Mouse (Mus musculus) midbrain, embryonic 12.5 days (tissue): Measurements from ENCODE around the gene Mrvi1. TPM values are rescaled to one million over a fixed set of nuclear protein-coding genes. Genes with fewer than 3 reads are reported as not detected.

Experiments
- ATAC-seq: fragments of 200-750 bp; cut with Nextera tagmentation; 2 replicates; pipeline ENCODE4 v1.8.0; 2017; ENCODE audit warnings: low read depth, moderate TSS enrichment, moderate library complexity; ENCODE audit not compliant: low FRiP score
- H3K27ac ChIP-seq: fragments of 300-500 bp; sonication (generic); replicated peaks from 2 replicates; pipeline ENCODE4 v1.5.1; 2016; ENCODE audit warnings: mild to moderate bottlenecking
- H3K27me3 ChIP-seq: fragments of 300-500 bp; sonication (generic); 2 replicates; pipeline ENCODE4 v1.6.1; 2016; ENCODE audit warnings: mild to moderate bottlenecking
- H3K36me3 ChIP-seq: fragments of 300-500 bp; sonication (generic); 2 replicates; pipeline ENCODE4 v1.6.1; 2016
- H3K4me1 ChIP-seq: fragments of 300-500 bp; sonication (generic); 2 replicates; pipeline ENCODE4 v1.6.1; 2016
- H3K4me2 ChIP-seq: fragments of 300-500 bp; sonication (generic); replicated peaks from 2 replicates; pipeline ENCODE4 v1.6.1; 2016; ENCODE audit warnings: mild to moderate bottlenecking, moderate library complexity
- H3K4me3 ChIP-seq: fragments of 300-500 bp; sonication (generic); 2 replicates; pipeline ENCODE4 v1.5.1; 2016; ENCODE audit warnings: mild to moderate bottlenecking
- H3K9ac ChIP-seq: fragments of 300-500 bp; sonication (generic); replicated peaks from 2 replicates; pipeline ENCODE4 v1.6.1; 2016; ENCODE audit warnings: mild to moderate bottlenecking, moderate library complexity
- H3K9me3 ChIP-seq: fragments of 300-500 bp; sonication (generic); 2 replicates; pipeline ENCODE4 v1.6.1; 2016; ENCODE audit warnings: mild to moderate bottlenecking
- WGBS: fragments of 180-500 bp; shearing (Covaris S2); methylation state at CpG from one replicate; pipeline ENCODE4 v1.1.7; 2016; 5-methylcytosine and 5-hydroxymethylcytosine counted together
- polyA plus RNA-seq: library from polyadenylated mRNA; unstranded; fragments of >200 nt; fragmentation: Nextera tagmentation; extraction: Ambion mirVana; gene quantifications from 2 replicates; pipeline ENCODE4 v1.2.1, GENCODE M21; 2016

Gene Mrvi1
- polyA plus RNA-seq, 1 experiment from 2014 or later, result 1.8 TPM

DNA sequence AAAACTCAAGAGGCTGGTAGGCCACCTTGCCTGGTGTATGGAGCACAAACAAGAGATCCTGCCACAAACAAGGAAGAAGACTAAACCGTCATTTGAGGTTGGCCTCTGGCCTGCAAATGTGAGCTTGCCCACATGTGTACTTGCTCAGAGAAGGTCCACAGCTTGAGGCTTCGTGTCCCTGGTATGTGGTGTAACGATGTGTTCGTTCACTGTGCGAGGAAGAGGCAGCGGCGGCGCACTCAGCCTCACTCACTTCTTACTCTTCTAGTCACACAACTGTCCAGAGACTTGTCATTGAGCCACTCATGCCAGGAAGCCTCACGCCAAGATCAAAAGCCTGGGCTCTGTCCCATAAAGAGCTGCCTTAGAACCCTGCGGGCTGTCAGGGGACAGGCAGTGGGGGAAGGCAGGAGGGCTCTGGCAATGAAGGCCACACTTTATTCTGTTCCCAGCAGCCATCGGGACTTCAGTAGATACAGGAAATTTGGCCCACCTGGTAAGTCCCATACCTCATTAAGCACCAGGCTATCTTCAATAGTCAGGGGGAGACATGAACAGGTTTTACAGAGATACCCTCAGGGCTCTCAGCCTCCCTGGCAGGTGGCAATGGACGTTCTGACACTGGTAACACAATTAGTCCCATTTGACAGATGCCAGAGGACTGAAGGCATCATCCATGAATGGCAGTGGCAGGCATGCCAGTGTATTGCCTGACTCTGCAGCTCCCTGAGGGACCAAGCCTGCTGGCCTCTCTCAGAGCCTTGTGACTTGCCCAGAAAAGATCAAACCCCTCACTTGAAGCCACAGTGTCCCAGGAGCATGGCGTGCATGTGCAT, 32.3 kb downstream of the Mrvi1 start:
- Histone ChIP-seq H3K4me1 (no peaks in the 10 kb centered on the region), H3K9ac (no peak overlapping the region), H3K27ac (no peak overlapping the region), H3K27me3 (no peaks in the 10 kb centered on the region), H3K4me2 (no peak overlapping the region), H3K9me3 (no peaks in the 10 kb centered on the region), H3K36me3 (no peaks in the 10 kb centered on the region), H3K4me3 (no peak overlapping the region)
- ATAC-seq, result no peak
- 89% methylated on average over 13 of the region's 13 CpGs for WGBS

DNA sequence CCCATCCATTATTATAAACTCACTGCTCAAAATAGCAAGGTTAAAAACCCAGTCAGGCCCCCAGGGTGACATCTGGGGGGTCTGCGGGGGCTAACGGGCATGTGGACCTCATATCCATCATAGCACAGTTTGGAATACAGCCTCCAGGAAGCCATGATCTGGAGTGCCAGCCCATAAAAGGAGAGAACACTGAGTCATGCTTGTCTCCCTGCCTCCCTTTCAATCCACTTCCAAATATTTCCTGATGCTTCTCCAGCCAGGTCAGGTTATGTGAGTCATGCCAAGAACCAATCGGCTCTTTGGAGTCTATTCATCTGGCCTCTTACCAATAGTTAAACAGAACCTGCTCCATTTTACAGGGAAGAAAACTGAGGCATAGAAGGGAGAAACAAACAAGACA, 33.7 kb downstream of the Mrvi1 start:
- Histone ChIP-seq H3K4me2 (no peak overlapping the region), H3K4me3 (no peak overlapping the region), H3K36me3 (no peaks in the 10 kb centered on the region), H3K9me3 (no peaks in the 10 kb centered on the region), H3K27ac (no peak overlapping the region), H3K27me3 (no peaks in the 10 kb centered on the region), H3K9ac (no peak overlapping the region), H3K4me1 (no peaks in the 10 kb centered on the region)
- ATAC-seq, result no peak
- 94% methylated on average over 3 of the region's 3 CpGs for WGBS

DNA sequence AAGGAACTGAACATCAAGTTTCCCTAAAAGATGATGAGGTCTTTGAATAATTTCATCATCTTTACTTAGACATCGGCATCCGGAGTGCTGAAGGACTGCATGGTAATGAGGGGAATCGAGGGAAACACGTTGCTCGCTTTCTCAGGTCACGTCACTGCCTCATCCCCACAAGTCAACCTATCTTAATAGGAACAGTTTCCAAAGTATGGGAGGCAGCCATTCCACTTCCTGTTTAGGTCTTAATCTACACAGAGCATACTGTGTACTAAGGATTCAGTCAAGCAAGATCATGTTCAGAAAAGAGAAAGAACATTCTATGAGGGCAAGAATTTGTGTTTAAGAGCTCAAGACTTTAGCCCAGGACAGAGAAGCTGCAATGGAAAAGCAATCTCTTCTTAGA, 34.6 kb downstream of the Mrvi1 start:
- no peaks in the 10 kb centered on the region for H3K27me3 ChIP-seq
- no peak overlapping the region for H3K4me2 ChIP-seq
- 94% methylated on average over 6 of the region's 6 CpGs for WGBS
- no peaks in the 10 kb centered on the region for H3K9me3 ChIP-seq
- no peaks in the 10 kb centered on the region for H3K4me1 ChIP-seq
- no peaks in the 10 kb centered on the region for H3K36me3 ChIP-seq
- H3K27ac ChIP-seq, result no peak overlapping the region
- ATAC-seq, result no peak
- no peak overlapping the region for H3K4me3 ChIP-seq
- H3K9ac ChIP-seq, result no peak overlapping the region

DNA sequence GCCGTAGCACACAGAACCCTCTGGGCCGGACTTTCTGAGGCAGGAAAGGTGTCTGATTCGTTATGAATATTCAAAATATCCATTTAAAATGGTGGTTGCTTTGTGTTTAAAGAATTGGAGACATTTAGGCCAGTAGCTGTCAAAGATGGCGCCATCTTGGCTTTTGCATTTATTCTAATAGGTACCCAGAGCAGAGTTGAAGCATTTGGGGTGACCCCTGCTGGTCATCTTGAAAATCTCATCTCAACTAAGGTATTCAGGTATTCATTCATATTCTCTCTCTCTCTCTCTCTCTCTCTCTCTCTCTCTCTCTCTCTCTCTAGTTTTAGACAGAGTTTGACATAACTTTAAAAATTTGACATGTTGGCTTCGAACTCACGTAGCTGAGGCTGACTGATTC, 35.5 kb downstream of the Mrvi1 start:
- no peak overlapping the region for H3K27ac ChIP-seq
- WGBS, result 72% methylated on average over 6 of the region's 6 CpGs
- no peak for ATAC-seq
- H3K9ac ChIP-seq, result no peak overlapping the region
- no peaks in the 10 kb centered on the region for H3K36me3 ChIP-seq
- H3K4me1 ChIP-seq, result no peaks in the 10 kb centered on the region
- H3K9me3 ChIP-seq, result no peaks in the 10 kb centered on the region
- H3K4me3 ChIP-seq, result no peak overlapping the region
- H3K27me3 ChIP-seq, result no peaks in the 10 kb centered on the region
- no peak overlapping the region for H3K4me2 ChIP-seq

DNA sequence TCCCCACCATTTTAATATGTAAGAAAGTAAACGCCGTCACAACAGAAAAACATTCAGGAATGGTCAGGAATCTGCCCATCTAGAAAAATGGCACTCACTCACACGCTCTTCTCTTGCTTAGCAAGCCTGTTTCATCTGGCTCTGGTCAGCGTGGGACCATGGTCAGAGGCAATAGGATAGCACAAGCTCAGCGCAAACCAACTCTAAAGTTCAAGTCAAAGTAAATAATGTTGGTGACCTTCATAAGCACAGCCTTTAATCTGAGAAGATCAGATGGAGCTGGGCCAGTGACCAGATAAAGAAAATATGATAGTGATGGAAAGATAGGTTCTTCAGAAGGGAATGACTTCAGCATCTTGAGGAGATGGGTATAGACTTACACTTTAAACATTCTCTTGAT, 37.9 kb downstream of the Mrvi1 start:
- Histone ChIP-seq H3K27me3 (no peaks in the 10 kb centered on the region), H3K4me1 (no peaks in the 10 kb centered on the region; the same call in 1 of the 2 replicates), H3K4me3 (no peak overlapping the region), H3K4me2 (no peak overlapping the region), H3K9me3 (no peaks in the 10 kb centered on the region), H3K27ac (no peak overlapping the region), H3K9ac (no peak overlapping the region), H3K36me3 (no peaks in the 10 kb centered on the region)
- ATAC-seq, result no peak
- 89% methylated on average over 5 of the region's 5 CpGs for WGBS

DNA sequence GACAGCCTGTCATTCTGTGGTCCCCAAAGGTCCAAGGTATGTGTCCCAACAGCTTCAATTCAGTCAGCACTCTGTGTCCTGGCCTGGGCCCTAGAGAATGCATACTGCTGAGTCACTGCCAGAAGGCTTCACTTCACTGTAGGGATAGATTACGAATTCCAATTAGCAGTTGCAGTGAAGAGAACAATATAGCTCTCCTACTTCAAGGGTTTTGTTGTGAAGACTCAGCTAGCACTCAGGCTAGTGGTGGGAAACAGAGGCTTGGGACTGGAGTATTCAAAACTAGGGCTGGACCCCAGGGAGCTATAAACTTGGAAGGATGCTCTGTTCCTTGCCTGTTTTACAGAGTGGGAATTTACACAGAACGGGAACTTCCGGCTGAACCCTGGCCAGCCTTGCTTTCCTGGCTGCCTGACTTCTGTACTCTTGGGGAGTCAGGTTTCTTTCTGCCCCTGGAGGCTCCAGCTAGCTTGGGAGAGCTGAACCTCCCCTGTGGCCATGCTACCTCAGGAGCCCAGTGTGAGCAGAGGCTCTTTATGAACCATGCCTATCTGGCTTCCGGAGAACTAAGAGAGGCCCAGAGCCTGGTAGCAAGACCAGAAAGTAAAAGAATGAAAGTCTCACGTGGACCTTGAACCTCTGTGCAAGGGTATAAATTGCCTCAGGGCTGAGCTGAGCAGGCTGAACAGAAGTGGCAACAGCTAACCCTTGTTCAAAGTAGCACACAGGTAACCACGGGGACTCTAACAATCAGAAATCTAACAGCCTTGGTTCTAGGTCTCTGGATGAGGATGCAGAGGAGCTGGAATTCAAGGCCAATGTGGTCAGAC, 40.3 kb downstream of the Mrvi1 start:
- ATAC-seq, result no peak
- no peaks in the 10 kb centered on the region for H3K27me3 ChIP-seq
- WGBS, result 72% methylated on average over 6 of the region's 6 CpGs
- no peak overlapping the region for H3K4me2 ChIP-seq
- H3K36me3 ChIP-seq, result no peaks in the 10 kb centered on the region
- no peak overlapping the region for H3K9ac ChIP-seq
- H3K9me3 ChIP-seq, result no peaks in the 10 kb centered on the region
- H3K27ac ChIP-seq, result no peak overlapping the region
- H3K4me3 ChIP-seq, result no peak overlapping the region
- H3K4me1 ChIP-seq, result no peaks in the 10 kb centered on the region; the same call in 1 of the 2 replicates

DNA sequence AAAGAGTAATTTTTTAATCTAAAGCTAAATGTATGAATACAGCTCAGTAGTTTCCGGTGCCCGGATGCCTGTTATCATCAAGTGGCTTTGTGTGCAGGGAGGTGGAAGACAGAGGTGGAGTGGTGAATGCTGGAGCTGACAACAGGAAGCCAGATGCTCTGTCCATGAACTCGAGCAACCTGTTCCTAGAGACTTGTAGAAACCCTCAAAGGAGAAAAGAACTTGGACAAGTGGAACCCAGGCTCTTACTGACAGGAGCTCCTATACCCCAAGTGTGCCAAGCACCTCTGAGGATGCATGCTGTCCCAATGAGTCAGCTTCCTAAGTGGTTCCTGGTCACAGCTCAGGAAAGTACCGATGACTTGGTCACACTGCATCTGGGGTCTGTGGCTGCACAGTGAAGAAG, 41.1 kb downstream of the Mrvi1 start:
- H3K27me3 ChIP-seq, result no peaks in the 10 kb centered on the region

DNA sequence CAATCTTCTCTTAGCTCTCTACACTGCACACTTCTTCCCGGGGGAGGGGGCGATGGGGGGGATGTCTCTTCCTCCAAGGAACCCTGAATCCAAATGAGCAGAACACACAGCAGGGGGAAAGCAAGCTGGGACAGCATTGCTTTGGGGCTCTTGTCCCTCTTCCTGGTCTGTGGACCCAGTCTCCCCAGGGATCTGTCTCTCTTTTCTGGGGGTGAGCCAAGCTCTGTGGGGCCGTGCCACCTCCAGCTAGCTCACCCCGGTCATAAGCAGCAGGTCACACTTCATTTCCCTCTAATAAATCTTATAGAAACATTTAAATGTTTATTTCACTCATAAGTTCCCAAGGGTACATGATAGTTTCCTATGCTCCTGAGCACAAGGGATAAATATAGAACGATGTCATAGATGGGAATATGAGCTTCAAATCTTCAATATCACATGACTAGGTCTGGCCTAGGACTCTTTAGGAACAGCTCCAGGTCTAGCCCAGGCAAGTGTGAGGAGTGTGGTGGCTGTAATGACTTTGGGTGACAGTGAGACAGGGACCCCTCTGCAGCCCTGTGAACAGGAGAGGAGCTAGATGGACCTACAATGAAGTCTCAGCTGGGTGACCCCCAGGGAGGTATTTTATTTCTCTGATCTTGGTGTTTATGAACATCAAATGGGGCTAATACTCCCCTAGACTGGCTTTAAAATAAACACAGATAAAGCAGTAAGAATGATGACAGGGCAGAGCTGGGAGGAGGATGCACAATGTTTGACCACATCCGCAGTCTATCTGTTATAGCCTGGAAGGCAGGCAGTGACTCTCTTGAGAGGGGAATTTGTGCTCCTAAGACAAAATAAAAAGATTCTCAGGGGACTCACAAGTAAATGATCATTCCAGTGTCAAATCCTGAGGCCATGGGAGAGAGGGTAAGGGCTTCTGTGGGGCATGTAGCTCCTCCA, 46.2 kb downstream of the Mrvi1 start:
- WGBS, result 86% methylated on average over 6 of the region's 6 CpGs
- no peak overlapping the region for H3K4me2 ChIP-seq
- no peak for ATAC-seq

More for the DNA sequence above, 41.1 kb downstream of the Mrvi1 start:
- Histone ChIP-seq H3K9me3 (no peaks in the 10 kb centered on the region), H3K9ac (no peak overlapping the region), H3K4me3 (no peak overlapping the region), H3K4me2 (no peak overlapping the region), H3K4me1 (no peaks in the 10 kb centered on the region; the same call in 1 of the 2 replicates), H3K36me3 (no peaks in the 10 kb centered on the region), H3K27ac (no peak overlapping the region)
- 83% methylated on average over 4 of the region's 4 CpGs for whole genome bisulfite sequencing
- ATAC-seq, result no peak

DNA sequence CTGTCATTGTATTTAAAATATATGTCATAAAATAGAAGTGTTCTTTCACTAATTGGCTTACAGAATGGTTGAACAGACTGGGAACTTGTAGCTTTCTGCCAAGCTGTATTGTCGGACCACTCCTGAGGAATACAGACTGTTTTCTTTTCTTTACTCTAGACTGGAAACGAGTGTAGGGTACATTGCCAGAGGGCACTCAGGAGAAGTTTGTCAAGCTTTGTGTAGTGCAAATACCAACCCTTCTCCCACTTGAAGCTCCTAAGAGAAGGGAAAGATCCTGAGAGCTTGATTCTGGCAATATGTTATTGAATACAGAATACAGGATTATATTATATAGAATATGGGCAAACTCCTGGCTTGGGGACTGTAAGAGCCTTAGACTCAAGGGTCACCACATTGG, 48.3 kb downstream of the Mrvi1 start:
- H3K36me3 ChIP-seq, result no peaks in the 10 kb centered on the region
- H3K4me1 ChIP-seq, result no peaks in the 10 kb centered on the region
- H3K27me3 ChIP-seq, result no peaks in the 10 kb centered on the region
- 76% methylated on average over 2 of the region's 2 CpGs for WGBS
- H3K4me3 ChIP-seq, result no peak overlapping the region
- H3K9me3 ChIP-seq, result no peaks in the 10 kb centered on the region
- H3K9ac ChIP-seq, result no peak overlapping the region
- ATAC-seq, result no peak
- H3K27ac ChIP-seq, result no peak overlapping the region
- no peak overlapping the region for H3K4me2 ChIP-seq

More for the DNA sequence above, 46.2 kb downstream of the Mrvi1 start:
- no peak overlapping the region for H3K27ac ChIP-seq
- no peaks in the 10 kb centered on the region for H3K36me3 ChIP-seq
- no peaks in the 10 kb centered on the region for H3K27me3 ChIP-seq
- H3K9me3 ChIP-seq, result no peaks in the 10 kb centered on the region
- H3K9ac ChIP-seq, result no peak overlapping the region
- H3K4me3 ChIP-seq, result no peak overlapping the region
- no peaks in the 10 kb centered on the region for H3K4me1 ChIP-seq

DNA sequence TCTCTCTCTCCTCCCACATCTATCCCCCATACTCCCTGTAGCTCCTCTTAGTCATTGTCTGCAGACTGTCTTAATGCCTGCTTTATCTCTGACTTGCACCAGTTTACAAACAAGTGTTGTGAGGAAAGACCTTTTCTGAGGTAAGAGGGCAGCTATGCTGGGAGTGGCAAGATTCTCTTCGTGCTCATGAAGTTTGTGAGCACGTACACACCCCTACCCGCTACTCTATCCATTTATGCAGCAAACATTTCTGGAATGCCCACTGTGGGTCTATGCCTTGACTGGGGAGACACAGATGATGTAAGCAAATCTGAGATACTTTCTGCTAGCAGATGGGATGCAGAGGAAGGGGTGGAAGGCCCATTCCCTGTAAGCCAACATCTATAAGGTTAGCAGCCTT, 48.9 kb downstream of the Mrvi1 start:
- H3K9ac ChIP-seq, result no peak overlapping the region
- no peak for ATAC-seq
- no peak overlapping the region for H3K4me3 ChIP-seq
- 88% methylated on average over 3 of the region's 3 CpGs for WGBS
- no peak overlapping the region for H3K4me2 ChIP-seq
- no peaks in the 10 kb centered on the region for H3K36me3 ChIP-seq
- no peaks in the 10 kb centered on the region for H3K9me3 ChIP-seq
- H3K27me3 ChIP-seq, result no peaks in the 10 kb centered on the region
- no peak overlapping the region for H3K27ac ChIP-seq
- no peaks in the 10 kb centered on the region for H3K4me1 ChIP-seq

DNA sequence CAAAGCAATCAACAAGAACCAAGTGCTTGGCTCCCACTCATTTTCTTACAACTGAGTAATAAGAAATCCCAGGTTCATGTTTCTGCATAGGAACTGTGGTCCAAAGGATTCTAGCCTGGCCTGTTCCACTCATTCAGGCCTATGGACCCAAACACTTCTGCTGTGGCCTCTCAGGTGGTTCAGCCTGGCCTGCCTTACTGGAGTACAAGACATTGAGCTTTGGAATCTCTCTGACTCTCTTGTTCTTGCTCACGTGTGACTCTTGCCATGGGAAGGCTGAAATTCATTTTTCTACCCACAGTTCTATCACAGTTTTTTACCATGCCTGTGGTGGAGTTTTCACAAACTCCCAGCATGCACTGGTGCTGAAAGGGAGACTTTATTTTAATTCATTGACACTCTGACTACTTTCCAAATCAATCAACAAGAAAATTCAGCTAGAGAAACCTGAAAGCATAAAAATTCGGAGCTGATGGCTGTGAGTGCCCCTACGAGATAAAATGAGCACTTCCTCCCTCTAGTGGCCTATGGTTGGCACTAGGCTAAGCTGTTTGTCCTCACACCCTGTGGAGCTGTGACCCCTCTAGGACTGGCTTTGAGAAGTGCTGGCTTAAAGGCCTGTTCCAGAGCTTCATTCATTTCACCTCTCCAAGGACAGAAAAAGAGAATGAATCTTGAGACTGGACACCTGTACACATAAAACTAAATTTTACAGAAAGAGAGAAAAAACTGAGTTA, 52.0 kb downstream of the Mrvi1 start:
- Histone ChIP-seq H3K9me3 (no peaks in the 10 kb centered on the region), H3K4me3 (no peak overlapping the region), H3K27me3 (no peaks in the 10 kb centered on the region), H3K27ac (no peak overlapping the region), H3K9ac (no peak overlapping the region), H3K4me1 (no peaks in the 10 kb centered on the region), H3K36me3 (no peaks in the 10 kb centered on the region), H3K4me2 (no peak overlapping the region)
- ATAC-seq, result no peak
- 36% methylated on average over 3 of the region's 3 CpGs for WGBS
